Mouse (Mus musculus) embryonic fibroblast, embryonic 13.5 days (primary cell): ENCODE data around the gene Cadm2. TPM values are rescaled to one million over a fixed set of nuclear protein-coding genes. Genes with fewer than 3 reads are reported as not detected.

Experiments used
- H3K27ac ChIP-seq: 2 replicates; pipeline ENCODE4 v1.5.1; 2012; ENCODE audit warnings: low read length, control low read depth, inconsistent platforms; ENCODE audit not compliant: insufficient read depth
- H3K4me1 ChIP-seq: 2 replicates; pipeline ENCODE4 v1.6.1; 2011; ENCODE audit warnings: low read length; ENCODE audit not compliant: control insufficient read depth, insufficient read depth
- H3K4me3 ChIP-seq: 2 replicates; pipeline ENCODE4 v1.5.1; 2011; ENCODE audit warnings: mild to moderate bottlenecking, control low read depth, low read length; ENCODE audit not compliant: insufficient read depth
- CTCF ChIP-seq: IDR thresholded peaks from 2 replicates; pipeline ENCODE4 v1.5.1; 2011; ENCODE audit warnings: mild to moderate bottlenecking, control low read depth, low read length, moderate library complexity, borderline replicate concordance; ENCODE audit not compliant: insufficient read depth
- POLR2A ChIP-seq: IDR thresholded peaks from 2 replicates; pipeline ENCODE4 v1.6.1; 2011; ENCODE audit warnings: low read depth, mild to moderate bottlenecking, control low read depth, low read length, moderate library complexity
- polyA plus RNA-seq: library from polyadenylated mRNA; stranded (reverse); fragments of >200 nt; gene quantifications from 2 replicates; pipeline ENCODE4 v1.2.4, GENCODE M21; 2011; ENCODE audit warnings: low read depth; ENCODE audit not compliant: missing spikeins, insufficient read length

Gene Cadm2
- polyA plus RNA-seq, 1 experiment: 3.6 TPM

GRCm38 (mm10) chr16:66919889-66920402, 700.8 kb downstream of the Cadm2 start:
- Histone ChIP-seq H3K27ac (no peak overlapping the region), H3K4me3 (no peak overlapping the region), H3K4me1 (peaks cover 6% of the 10 kb centered on the region; the same call in 1 of the 2 replicates)
- TF ChIP-seq POLR2A (no peak), CTCF (no peak)

GRCm38 (mm10) chr16:66901801-66902200, 718.9 kb downstream of the Cadm2 start:
- Histone ChIP-seq H3K27ac (no peak overlapping the region), H3K4me3 (no peak overlapping the region), H3K4me1 (no peaks in the 10 kb centered on the region)
- TF ChIP-seq CTCF (no peak), POLR2A (no peak)

DNA sequence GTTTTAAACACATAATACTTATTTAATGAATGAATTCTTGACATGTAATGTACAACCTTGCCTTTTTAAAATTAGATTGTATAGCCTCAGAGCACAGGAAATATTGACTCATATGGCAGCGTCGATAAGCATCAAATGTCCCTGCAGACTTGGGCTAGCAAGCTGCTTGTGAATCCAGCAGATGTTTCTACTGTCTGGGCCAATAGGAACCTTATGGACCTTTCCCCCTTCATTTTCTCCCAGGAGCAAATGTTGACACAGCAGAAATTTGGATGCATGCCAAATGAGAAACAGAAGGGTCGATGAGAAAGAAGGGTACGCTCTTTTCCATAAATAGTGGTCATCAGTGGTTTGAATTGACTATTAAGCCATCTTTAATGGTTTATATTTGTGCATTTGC, 720.0 kb downstream of the Cadm2 start:
- TF ChIP-seq POLR2A (no peak), CTCF (no peak)
- no peak overlapping the region for H3K27ac ChIP-seq
- H3K4me1 ChIP-seq: no peaks in the 10 kb centered on the region
- no peak overlapping the region for H3K4me3 ChIP-seq

GRCm38 (mm10) chr16:66892359-66892758, 728.3 kb downstream of the Cadm2 start:
- H3K27ac ChIP-seq: no peak overlapping the region
- H3K4me1 ChIP-seq: no peaks in the 10 kb centered on the region
- TF ChIP-seq CTCF: no peak
- TF ChIP-seq POLR2A: no peak
- no peak overlapping the region for H3K4me3 ChIP-seq

DNA sequence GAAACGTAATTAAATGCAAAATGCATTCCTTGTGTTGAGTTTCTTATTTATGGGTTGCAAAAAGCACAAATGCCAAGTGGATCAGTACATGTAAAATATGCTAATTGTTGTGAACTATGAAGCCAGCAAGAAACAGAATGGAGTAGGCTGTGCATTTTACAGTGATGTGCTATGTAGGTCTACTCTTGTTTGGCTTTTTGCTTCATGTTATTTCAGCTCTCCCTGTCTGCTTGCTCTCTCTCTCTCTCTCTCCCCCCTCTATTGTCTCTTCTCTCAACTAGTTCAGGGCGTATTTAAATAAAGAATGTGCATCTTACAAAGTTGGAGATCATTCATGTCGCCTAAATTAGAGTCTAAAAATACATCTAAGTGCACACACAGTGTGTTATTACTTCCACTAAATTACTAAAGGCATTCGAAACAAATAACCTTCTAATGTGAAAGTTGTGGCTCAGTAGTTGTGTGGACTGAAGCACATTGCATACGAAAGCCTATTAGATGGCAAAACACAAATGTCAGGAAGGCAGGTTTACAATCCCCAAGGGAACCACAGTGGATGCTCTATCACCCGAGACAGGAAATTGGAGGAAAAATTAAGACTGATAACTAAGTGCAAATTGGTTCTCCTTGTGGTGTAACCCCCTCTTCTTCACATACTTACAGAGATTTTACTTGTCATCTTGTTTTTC, 729.0 kb downstream of the Cadm2 start:
- TF ChIP-seq CTCF: no peak
- TF ChIP-seq POLR2A: no peak
- Histone ChIP-seq H3K4me3 (no peak overlapping the region), H3K27ac (no peak overlapping the region), H3K4me1 (no peaks in the 10 kb centered on the region)

DNA sequence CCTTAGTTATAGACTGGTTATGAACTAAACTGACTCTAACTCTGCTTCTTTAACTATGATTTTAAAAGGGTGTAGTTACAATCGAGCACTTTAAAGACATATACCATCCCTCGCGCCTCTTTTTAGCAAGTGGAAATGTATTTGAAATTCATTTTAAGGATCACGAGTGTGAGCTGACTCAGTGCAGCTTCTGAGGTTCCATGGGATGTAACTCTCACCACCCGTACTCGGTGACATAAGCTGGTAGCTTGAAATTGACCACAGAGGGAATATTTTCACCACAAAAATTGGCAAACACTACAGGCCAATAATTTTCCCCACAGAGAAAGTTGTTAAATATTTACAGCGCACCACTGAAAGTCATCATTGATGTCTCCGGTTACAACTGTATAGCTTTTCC, 730.8 kb downstream of the Cadm2 start:
- no peaks in the 10 kb centered on the region for H3K4me1 ChIP-seq
- H3K27ac ChIP-seq: no peak overlapping the region
- no peak for TF ChIP-seq CTCF
- TF ChIP-seq POLR2A: no peak
- no peak overlapping the region for H3K4me3 ChIP-seq

- H3K4me1 ChIP-seq: no peaks in the 10 kb centered on the region
- no peak overlapping the region for H3K27ac ChIP-seq
- no peak overlapping the region for H3K4me3 ChIP-seq
- TF ChIP-seq POLR2A (no peak), CTCF (no peak)
These were observed 738.1 kb downstream of the Cadm2 start for GRCm38 (mm10) chr16:66882597-66882996.

DNA sequence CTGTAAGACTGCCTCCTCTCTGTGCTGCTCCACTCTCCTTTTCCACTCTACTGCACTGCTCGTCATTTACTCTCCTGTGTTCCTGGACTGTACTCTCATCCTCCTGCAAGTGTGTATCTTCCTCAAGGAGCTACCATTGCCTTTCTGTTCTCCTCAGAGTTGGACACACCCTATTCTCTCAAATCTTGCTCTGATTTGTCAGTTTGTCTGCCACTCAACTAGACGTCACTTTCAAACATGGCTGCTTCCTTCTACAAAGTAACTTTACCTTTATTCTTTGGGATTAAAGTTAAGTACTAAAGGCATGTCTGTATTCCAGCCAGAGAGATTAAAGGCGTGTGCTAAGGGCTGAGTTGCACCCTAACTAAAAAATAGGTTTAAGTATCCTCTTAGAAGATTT, 749.5 kb downstream of the Cadm2 start:
- Histone ChIP-seq H3K4me3 (no peak overlapping the region), H3K4me1 (no peaks in the 10 kb centered on the region), H3K27ac (no peak overlapping the region)
- TF ChIP-seq POLR2A (no peak), CTCF (no peak)

- Histone ChIP-seq H3K4me3 (no peak overlapping the region), H3K4me1 (no peaks in the 10 kb centered on the region), H3K27ac (no peak overlapping the region)
- no peak for TF ChIP-seq CTCF
- TF ChIP-seq POLR2A: no peak
These were observed 769.7 kb downstream of the Cadm2 start for GRCm38 (mm10) chr16:66851047-66851446.

- H3K27ac ChIP-seq: no peak overlapping the region
- no peaks in the 10 kb centered on the region for H3K4me1 ChIP-seq
- H3K4me3 ChIP-seq: no peak overlapping the region
- no peak for TF ChIP-seq CTCF
- TF ChIP-seq POLR2A: no peak
These were observed 795.8 kb downstream of the Cadm2 start for GRCm38 (mm10) chr16:66824866-66825265.

GRCm38 (mm10) chr16:66811495-66811894, 809.2 kb downstream of the Cadm2 start:
- no peak overlapping the region for H3K27ac ChIP-seq
- H3K4me1 ChIP-seq: no peaks in the 10 kb centered on the region
- no peak for TF ChIP-seq CTCF
- no peak for TF ChIP-seq POLR2A
- H3K4me3 ChIP-seq: no peak overlapping the region
